Comparison of ENCODE assay signal across 12 mouse cellular contexts in genomic region chr17:5957097-5957496, GRCm38 (mm10). TPM values are rescaled to one million over a fixed set of nuclear protein-coding genes. Genes with fewer than 3 reads are reported as not detected.
DNase-seq lines count a peak whose midpoint lies in the region; ATAC-seq and TF ChIP-seq lines count a peak whose summit lies in the region.
"Had no signal": no experiment of that assay in that cellular context is flagged by ENCODE, and none has a peak within 500 bp of the region (broad histone marks: within the 10 kb centered on the region; RNA-seq: fewer than 3 reads in every experiment).

No protein-coding gene starts in this region.

- 41% methylated on average over 3 of the region's 3 CpGs for WGBS in heart, embryonic 15.5 days
- 65% methylated on average over 3 of the region's 3 CpGs for WGBS in heart, embryonic 10.5 days
- WGBS in kidney, adult 2 months, result 73% methylated on average over 3 of the region's 3 CpGs

- no peaks in the 10 kb centered on the region for H3K27me3 ChIP-seq in heart, embryonic 15.5 days
- peaks cover 14% of the 10 kb centered on the region; the same call in 1 of the 2 replicates for H3K27me3 ChIP-seq in heart, embryonic 10.5 days (ENCODE audit: insufficient read depth, poor library complexity, severe bottlenecking)
- H3K27me3 ChIP-seq in kidney, adult 2 months (replicated peaks; ENCODE audit: control insufficient read depth, insufficient read depth, low read length), result no peaks in the 10 kb centered on the region
- H3K27me3 ChIP-seq: forebrain, embryonic 15.5 days had no signal

- ATAC-seq in heart, embryonic 15.5 days (replicated peaks; ENCODE audit: insufficient number of reproducible peaks, insufficient read depth, low FRiP score, low read depth), result no peak
- ATAC-seq: forebrain, embryonic 15.5 days; midbrain, embryonic 16.5 days had no signal

- H3K4me3 ChIP-seq in heart, embryonic 15.5 days, result no peak overlapping the region
- H3K4me3 ChIP-seq in heart, embryonic 10.5 days, result no peak overlapping the region
- no peak overlapping the region for H3K4me3 ChIP-seq in kidney, adult 2 months (ENCODE audit: insufficient read depth, low read depth, low read length)
- H3K4me3 ChIP-seq: forebrain, embryonic 15.5 days had no signal

- TF ChIP-seq CTCF in kidney, adult 2 months (conservative IDR thresholded peaks at IDR 0.05; ENCODE audit: insufficient read depth, insufficient read length, low read depth, low read length), result no peak

- H3K9me3 ChIP-seq in heart, embryonic 15.5 days (replicated peaks), result no peaks in the 10 kb centered on the region
- no peaks in the 10 kb centered on the region for H3K9me3 ChIP-seq in heart, embryonic 10.5 days
- H3K9me3 ChIP-seq: forebrain, embryonic 15.5 days had no signal

- H3K4me2 ChIP-seq in heart, embryonic 15.5 days, result no peak overlapping the region
- H3K4me2 ChIP-seq: forebrain, embryonic 15.5 days had no signal

- H3K9ac ChIP-seq in heart, embryonic 15.5 days, result 0 out of 2 replicates have a peak overlapping the region, but pooled peaks have one; percentile 21
- H3K9ac ChIP-seq: forebrain, embryonic 15.5 days had no signal

- H3K4me1 ChIP-seq in heart, embryonic 15.5 days (replicated peaks), result peaks cover 32% of the 10 kb centered on the region
- peaks cover 17% of the 10 kb centered on the region for H3K4me1 ChIP-seq in heart, embryonic 10.5 days
- H3K4me1 ChIP-seq in kidney, adult 2 months (ENCODE audit: control insufficient read depth, insufficient read depth, low read length), result no peaks in the 10 kb centered on the region
- H3K4me1 ChIP-seq: forebrain, embryonic 15.5 days had no signal

- H3K36me3 ChIP-seq in heart, embryonic 15.5 days, result no peaks in the 10 kb centered on the region
- H3K36me3 ChIP-seq in heart, embryonic 10.5 days, result no peaks in the 10 kb centered on the region
- no peaks in the 10 kb centered on the region for H3K36me3 ChIP-seq in kidney, adult 2 months (ENCODE audit: control insufficient read depth, insufficient read depth, low read length)
- H3K36me3 ChIP-seq: forebrain, embryonic 15.5 days had no signal

- no peak overlapping the region for H3K27ac ChIP-seq in heart, embryonic 15.5 days
- no peak overlapping the region for H3K27ac ChIP-seq in heart, embryonic 10.5 days
- H3K27ac ChIP-seq in kidney, adult 2 months (ENCODE audit: insufficient read depth, low read depth, low read length), result no peak overlapping the region
- H3K27ac ChIP-seq: forebrain, embryonic 15.5 days had no signal

- DNase-seq in heart, embryonic 10.5 days (ENCODE audit: low spot score), result no peak
- DNase-seq in urinary bladder, postnatal 14 days (ENCODE audit: low spot score), result peak; percentile 53
- no peak for DNase-seq in urinary bladder, postnatal 4 days (ENCODE audit: low spot score in 2 of 2)
- DNase-seq in brain, adult 2 months (ENCODE audit: low read depth, low spot score), result peak; percentile 65
- no peak for DNase-seq in cerebellum, adult 18-20 months
- no peak for DNase-seq in frontal cortex, postnatal 25 days (ENCODE audit: low spot score in 2 of 2)
- no peak for DNase-seq in kidney, adult 2 months
- DNase-seq: cerebellum, adult 11 months; cerebellum, postnatal 36 days had no signal

- TF ChIP-seq POLR2A in kidney, adult 2 months (IDR thresholded peaks at IDR 0.05; ENCODE audit: low read depth, low read length), result no peak

RNA-seq across cellular contexts. Expression of gene Synj2, which starts 16.0 kb away (rescaled TPM):
- polyA plus RNA-seq in heart, embryonic 15.5 days (2015; fragmentation: Nextera tagmentation; extraction: Ambion mirVana), result 3.5 and 4.4 TPM in 2 replicates
- 3.4 and 3.8 TPM in 2 replicates for polyA plus RNA-seq in heart, embryonic 10.5 days (2016; fragmentation: Nextera tagmentation; extraction: Ambion mirVana)
- polyA plus RNA-seq in kidney, adult 2 months (2012; rRNA removed), result 1.5 and 1.8 TPM in 2 replicates

Comparison
In these comparisons a context has a peak if more than half of its experiments do, and no peak if none do; other contexts are left out.
1. DNase-seq: peak in urinary bladder, postnatal 14 days (single experiment) and brain, adult 2 months (single experiment); none in heart, embryonic 10.5 days (single experiment), urinary bladder, postnatal 4 days (0 of 2), cerebellum, adult 18-20 months (0 of 2), frontal cortex, postnatal 25 days (0 of 2) and kidney, adult 2 months (single experiment).